Mouse (Mus musculus) bone marrow, adult 2 months (tissue): ENCODE measurements around the gene Gcn1l1.

Source experiments
- CTCF ChIP-seq: fragments of 200-500 bp; IDR thresholded peaks from 2 replicates; pipeline ENCODE4 v1.5.1; 2011; ENCODE audit warnings: low read length, control low read depth; ENCODE audit not compliant: control insufficient read depth, insufficient read depth
- POLR2A ChIP-seq: fragments of 200-500 bp; IDR thresholded peaks from 2 replicates; pipeline ENCODE4 v1.6.1; 2011; ENCODE audit warnings: low read depth, mild to moderate bottlenecking, control low read depth, low read length, borderline replicate concordance; ENCODE audit not compliant: control insufficient read depth

- no peak for TF ChIP-seq CTCF
- no peak for TF ChIP-seq POLR2A
Observed at GRCm38 (mm10) chr5:115524471-115524870, 40.6 kb upstream of the Gcn1l1 start.
